Mouse (Mus musculus) regulatory T cell (primary cell): ENCODE measurements around the gene Gm7849.
"Not testable (repeated sequence)": the region's sequence is repeated elsewhere in the genome, so short reads cannot be mapped to it uniquely, and the experiment has no call there.

Experiments used
- in situ Hi-C: fragments of 300-600 bp; cut with MboI, MseI; formaldehyde crosslinking; loops from one replicate; pipeline ENCODE4 v1.15.1; 2025; ENCODE audit warnings: high pct_unique_total_duplicates

Gm7849 gene

GRCm38 (mm10) chr8:21456460-21456859, at the start of gene Gm7849:
Gm7849 (minus strand) TSS chr8:21456560.
- in situ Hi-C loops, result not testable (repeated sequence)

- in situ Hi-C loops, result not testable (repeated sequence)
Measured at GRCm38 (mm10) chr8:21427111-21427510, 29.2 kb downstream of the Gm7849 start, which contains the start of gene Defa36. Defa36 (plus strand) TSS chr8:21427411.
